Mouse (Mus musculus) heart, adult 2 months (tissue): Measurements from ENCODE around the gene Acsf3.

Experiments
- CTCF ChIP-seq: fragments of 200-600 bp; IDR thresholded peaks from 2 replicates; pipeline ENCODE4 v1.8.1; 2022; ENCODE audit warnings: antibody characterized with exemption, mild to moderate bottlenecking, moderate library complexity
- POLR2A ChIP-seq: fragments of 200-500 bp; IDR thresholded peaks from 2 replicates; pipeline ENCODE4 v1.6.1; 2011; ENCODE audit warnings: mild to moderate bottlenecking, low read depth, low read length, control low read depth; ENCODE audit not compliant: insufficient read depth

GRCm38 (mm10) chr8:122735110-122735509, 40.2 kb upstream of the Acsf3 start:
- TF ChIP-seq POLR2A (no peak), CTCF (no peak)
